Mouse (Mus musculus) liver, embryonic 14.5 days (tissue): Measurements from ENCODE around the gene Gm21954. TPM values are rescaled to one million over a fixed set of nuclear protein-coding genes. Genes with fewer than 3 reads are reported as not detected.

Experiments
- ATAC-seq: fragments of 200-750 bp; cut with Nextera tagmentation; 2 replicates; pipeline ENCODE4 v1.8.0; 2017; ENCODE audit warnings: moderate number of reproducible peaks, mild to moderate bottlenecking, moderate library complexity; ENCODE audit not compliant: insufficient read depth
- DNase-seq, 3 experiments: peaks; one replicate each; pipeline ENCODE4 v3.0.0-alpha.2; 2012 to 2013; ENCODE audit warnings: low read depth in 3 of 3, low spot score in 3 of 3
- H3K27ac ChIP-seq: fragments of 300-500 bp; sonication (generic); 2 replicates; pipeline ENCODE4 v1.5.1; 2014; ENCODE audit warnings: moderate library complexity, mild to moderate bottlenecking, control low read depth, inconsistent platforms
- H3K27me3 ChIP-seq: fragments of 300-500 bp; sonication (generic); 2 replicates; pipeline ENCODE4 v1.6.1; 2014; ENCODE audit warnings: mild to moderate bottlenecking, low read length, moderate library complexity; ENCODE audit not compliant: control insufficient read depth, insufficient read depth
- H3K36me3 ChIP-seq: fragments of 300-500 bp; sonication (generic); replicated peaks from 2 replicates; pipeline ENCODE4 v1.6.1; 2014; ENCODE audit warnings: low read depth; ENCODE audit not compliant: control insufficient read depth, insufficient read depth
- H3K4me1 ChIP-seq, 2 experiments: fragments of 200-500 bp in 1 of 2; fragments of 300-500 bp in 1 of 2; sonication (generic) in 1 of 2; replicated peaks; 2 replicates each; pipeline ENCODE4 v1.6.1; 2012 to 2014; ENCODE audit warnings: antibody characterized with exemption in 1 of 2, inconsistent platforms in 1 of 2, low read length in 1 of 2; ENCODE audit not compliant: control insufficient read depth in 2 of 2, insufficient read depth in 2 of 2
- H3K4me2 ChIP-seq: fragments of 300-500 bp; sonication (generic); 2 replicates; pipeline ENCODE4 v1.6.1; 2014; ENCODE audit warnings: low read depth, mild to moderate bottlenecking, control low read depth, moderate library complexity
- H3K4me3 ChIP-seq, 2 experiments: fragments of 200-500 bp in 1 of 2; fragments of 300-500 bp in 1 of 2; sonication (generic) in 1 of 2; 2 replicates each; pipeline ENCODE4 v1.5.1; 2012 to 2014; ENCODE audit warnings: low read depth in 2 of 2, low read length in 2 of 2, mild to moderate bottlenecking in 2 of 2, control low read depth in 1 of 2, inconsistent platforms in 1 of 2, moderate library complexity in 1 of 2; ENCODE audit not compliant: insufficient read depth in 1 of 2
- H3K9ac ChIP-seq: fragments of 300-500 bp; sonication (generic); replicated peaks from 2 replicates; pipeline ENCODE4 v1.6.1; 2014; ENCODE audit warnings: mild to moderate bottlenecking, control low read depth, moderate library complexity
- H3K9me3 ChIP-seq: fragments of 300-500 bp; sonication (generic); 2 replicates; pipeline ENCODE4 v1.6.1; 2016; ENCODE audit warnings: low read length, mixed read lengths; ENCODE audit not compliant: control insufficient read depth
- CTCF ChIP-seq: IDR thresholded peaks from 2 replicates; pipeline ENCODE4 v1.5.1; 2016; ENCODE audit warnings: antibody characterized with exemption, low read depth, control low read depth
- EP300 ChIP-seq: IDR thresholded peaks from 2 replicates; pipeline ENCODE4 v1.6.1; 2016; ENCODE audit warnings: antibody characterized with exemption, low read depth
- WGBS: fragments of 180-500 bp; shearing (Covaris S2); extraction: QIAGEN DNeasy Blood & Tissue Kit; methylation state at CpG from one replicate; pipeline ENCODE4 v1.1.7; 2014; ENCODE audit not compliant: insufficient replicate concordance; 5-methylcytosine and 5-hydroxymethylcytosine counted together
- polyA plus RNA-seq, 2 experiments: library from polyadenylated mRNA; depleted of rRNA in 1 of 2; stranded (reverse) in 1 of 2; unstranded in 1 of 2; fragments of >200 nt; fragmentation: Nextera tagmentation in 1 of 2; extraction: Ambion mirVana in 1 of 2; gene quantifications; 2 replicates each; pipeline versions ENCODE4 v1.2.1 to v1.2.3; 2012 to 2014

Gm21954 gene
- polyA plus RNA-seq, 2 experiments: not detected

DNA sequence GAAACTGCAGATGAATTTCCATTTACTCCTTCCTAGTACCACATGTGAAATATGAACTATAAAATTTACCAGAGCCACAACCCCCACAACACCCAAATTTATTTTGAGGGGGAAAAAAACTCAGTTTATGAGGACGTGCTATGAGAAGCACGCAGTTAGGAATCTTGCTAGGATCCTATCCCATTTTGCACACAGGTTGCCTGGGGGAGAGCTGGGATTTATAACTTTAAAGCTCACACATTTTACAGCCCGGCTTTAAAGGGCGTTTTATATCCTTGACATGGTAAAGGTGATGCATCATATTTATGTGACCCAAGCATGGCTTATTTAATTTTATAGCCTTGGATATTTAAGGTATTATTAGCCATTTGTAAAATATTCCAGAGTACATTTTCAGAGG, 7.3 kb upstream of the Gm21954 start:
- DNase-seq (no peak), ATAC-seq (no peak)
- Histone ChIP-seq H3K4me2 (no peak overlapping the region), H3K27ac (no peak overlapping the region), H3K27me3 (no peaks in the 10 kb centered on the region), H3K9ac (no peak overlapping the region), H3K36me3 (no peaks in the 10 kb centered on the region), H3K9me3 (no peaks in the 10 kb centered on the region), H3K4me3 (no peak overlapping the region), H3K4me1 (no peaks in the 10 kb centered on the region)
- TF ChIP-seq EP300 (no peak), CTCF (no peak)
- WGBS: 69% methylated on average over 4 of the region's 4 CpGs

DNA sequence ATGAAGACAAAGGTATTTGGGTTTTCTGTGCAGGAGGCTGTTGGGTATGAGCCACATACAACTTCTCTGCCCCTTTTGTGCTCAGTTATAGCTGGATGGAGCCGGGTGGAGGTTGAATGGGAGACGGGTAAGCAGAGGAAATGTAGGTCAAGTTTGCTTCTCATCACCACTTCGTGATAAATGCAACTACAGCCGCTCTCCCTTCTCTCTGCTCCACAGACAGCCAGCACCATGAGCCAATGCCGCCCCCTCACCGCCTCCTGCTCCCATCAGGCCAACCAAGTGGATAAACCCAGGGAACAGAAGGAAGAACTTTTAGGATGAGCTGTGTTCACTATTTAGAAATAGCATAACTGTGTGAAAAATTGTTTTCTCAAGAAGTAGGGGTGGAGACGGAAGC, 4.7 kb upstream of the Gm21954 start:
- no peaks in the 10 kb centered on the region for H3K9me3 ChIP-seq
- ATAC-seq (no peak), DNase-seq (no peak)
- no peaks in the 10 kb centered on the region for H3K27me3 ChIP-seq
- H3K4me1 ChIP-seq: no peaks in the 10 kb centered on the region
- H3K4me3 ChIP-seq: no peak overlapping the region
- WGBS: 63% methylated on average over 7 of the region's 7 CpGs
- no peak for TF ChIP-seq CTCF
- no peak for TF ChIP-seq EP300
- H3K27ac ChIP-seq: no peak overlapping the region
- no peaks in the 10 kb centered on the region for H3K36me3 ChIP-seq
- no peak overlapping the region for H3K9ac ChIP-seq
- no peak overlapping the region for H3K4me2 ChIP-seq

- no peak for ATAC-seq
- H3K36me3 ChIP-seq: no peaks in the 10 kb centered on the region
- TF ChIP-seq CTCF: no peak
- TF ChIP-seq EP300: no peak
- H3K4me3 ChIP-seq: no peak overlapping the region
- H3K4me1 ChIP-seq: no peaks in the 10 kb centered on the region
- no peak overlapping the region for H3K27ac ChIP-seq
- no peak overlapping the region for H3K9ac ChIP-seq
- H3K4me2 ChIP-seq: no peak overlapping the region
- 60% methylated on average over 6 of the region's 6 CpGs for WGBS
- no peak for DNase-seq
- no peaks in the 10 kb centered on the region for H3K27me3 ChIP-seq
- H3K9me3 ChIP-seq: no peaks in the 10 kb centered on the region
These were observed 1.1 kb upstream of the Gm21954 start for GRCm38 (mm10) chr3:55473146-55473545.

DNA sequence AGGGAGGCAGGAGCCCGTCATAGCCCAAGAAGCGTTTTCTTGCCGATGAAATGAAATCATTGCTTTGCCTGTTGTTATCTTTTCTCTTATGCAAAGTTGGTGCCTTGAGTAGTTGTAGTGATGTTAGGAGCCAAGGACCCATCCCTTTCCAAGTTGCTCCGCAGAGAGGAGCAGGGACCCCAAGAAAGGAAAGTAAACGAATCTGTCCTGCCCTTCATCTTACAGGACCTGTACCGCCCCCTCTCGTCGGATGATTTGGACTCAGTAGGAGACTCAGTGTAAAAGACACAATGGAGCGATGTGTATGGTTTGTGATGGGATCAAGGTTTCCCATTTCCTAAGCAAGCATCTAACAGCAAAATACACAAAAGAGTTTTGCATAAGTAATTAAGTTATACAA, 5.7 kb downstream of the Gm21954 start:
- H3K4me2 ChIP-seq: no peak overlapping the region
- 64% methylated on average over 9 of the region's 9 CpGs for WGBS
- no peaks in the 10 kb centered on the region for H3K27me3 ChIP-seq
- H3K4me1 ChIP-seq: no peaks in the 10 kb centered on the region
- H3K4me3 ChIP-seq: no peak overlapping the region
- ATAC-seq (no peak), DNase-seq (no peak)
- H3K36me3 ChIP-seq: no peaks in the 10 kb centered on the region
- H3K9ac ChIP-seq: no peak overlapping the region
- TF ChIP-seq CTCF: no peak
- no peak for TF ChIP-seq EP300
- no peaks in the 10 kb centered on the region for H3K9me3 ChIP-seq
- no peak overlapping the region for H3K27ac ChIP-seq

DNA sequence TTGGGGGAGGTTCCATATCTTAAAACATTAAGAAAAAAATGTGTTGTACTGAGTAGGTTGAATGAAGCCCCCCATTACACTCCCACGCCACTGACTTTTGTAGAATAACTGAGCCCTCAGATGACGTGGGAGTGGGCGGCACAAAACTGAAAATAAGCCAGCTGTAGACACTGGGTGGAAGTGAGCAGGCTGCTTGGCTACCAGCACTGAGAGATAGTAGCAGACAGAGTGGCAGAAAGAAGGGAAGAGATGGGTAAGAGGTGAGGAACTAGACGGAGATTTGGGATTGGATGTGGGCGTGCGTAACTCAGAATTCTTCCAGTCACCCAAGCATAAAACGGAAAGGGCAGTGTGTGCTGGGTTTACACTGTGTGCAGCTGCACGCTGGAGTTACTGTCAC, 6.2 kb downstream of the Gm21954 start:
- Histone ChIP-seq H3K4me2 (no peak overlapping the region), H3K27me3 (no peaks in the 10 kb centered on the region), H3K27ac (no peak overlapping the region), H3K36me3 (no peaks in the 10 kb centered on the region), H3K9me3 (no peaks in the 10 kb centered on the region), H3K4me3 (no peak overlapping the region), H3K9ac (no peak overlapping the region), H3K4me1 (no peaks in the 10 kb centered on the region)
- no peak for DNase-seq
- WGBS: 59% methylated on average over 8 of the region's 8 CpGs
- no peak for ATAC-seq
- no peak for TF ChIP-seq EP300
- TF ChIP-seq CTCF: no peak

DNA sequence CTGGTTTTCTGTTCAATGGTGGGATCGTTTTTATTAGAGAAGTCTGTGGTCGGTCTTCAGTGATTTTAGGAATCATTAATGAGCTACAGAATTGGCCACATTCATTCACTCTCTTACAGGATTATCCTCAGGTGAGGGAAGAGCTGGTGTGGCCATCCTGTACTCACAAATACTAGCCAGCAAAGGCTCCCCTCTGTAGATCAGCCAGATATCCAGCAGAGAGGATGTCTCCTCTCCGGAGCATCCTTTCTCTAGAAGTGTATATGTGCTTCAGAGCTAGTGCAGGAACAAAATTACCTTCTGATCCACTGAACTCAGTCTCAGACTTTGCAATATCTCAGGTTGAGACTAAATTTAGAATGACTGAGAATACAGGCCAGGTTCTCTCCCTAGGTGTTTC, 7.8 kb downstream of the Gm21954 start:
- WGBS: 51% methylated on average over 3 of the region's 3 CpGs
- H3K36me3 ChIP-seq: no peaks in the 10 kb centered on the region
- H3K27me3 ChIP-seq: no peaks in the 10 kb centered on the region
- no peaks in the 10 kb centered on the region for H3K9me3 ChIP-seq
- H3K4me3 ChIP-seq: no peak overlapping the region
- no peak overlapping the region for H3K27ac ChIP-seq
- DNase-seq: no peak
- H3K4me1 ChIP-seq: no peaks in the 10 kb centered on the region
- H3K4me2 ChIP-seq: no peak overlapping the region
- TF ChIP-seq EP300: no peak
- no peak for TF ChIP-seq CTCF
- ATAC-seq: no peak
- H3K9ac ChIP-seq: no peak overlapping the region
